Mouse (Mus musculus) mammary gland, adult 2 months (tissue): ENCODE measurements around the gene Olfr498. TPM values are rescaled to one million over a fixed set of nuclear protein-coding genes. Genes with fewer than 3 reads are reported as not detected.

Experiments
- polyA plus RNA-seq: library from polyadenylated mRNA; depleted of rRNA; stranded (reverse); fragments of >200 nt; gene quantifications from 2 replicates; pipeline ENCODE4 v1.2.3, GENCODE M21; 2012; ENCODE audit warnings: low replicate concordance; rRNA removed

Gene Olfr498
- not detected in 2 replicates for polyA plus RNA-seq

GRCm38 (mm10) chr7:108465026-108465425 is at the start of gene Olfr498:
Olfr498 (plus strand) TSS chr7:108465326.

GRCm38 (mm10) chr7:108420121-108420520 is 45.0 kb upstream of the Olfr498 start, which contains the start of gene Olfr497:
Olfr497 (plus strand) TSS chr7:108420421.

Other genes with a start within 250 kb of the Olfr498 start
- not detected in 2 replicates for gene Olfr488, start 207.0 kb upstream of the Olfr498 start, polyA plus RNA-seq
- not detected in 2 replicates for gene Olfr490, start 176.4 kb upstream of the Olfr498 start, polyA plus RNA-seq
- gene Olfr491, start 151.9 kb upstream of the Olfr498 start, polyA plus RNA-seq: not detected in 2 replicates
- gene Olfr492, start 141.7 kb upstream of the Olfr498 start, polyA plus RNA-seq: not detected in 2 replicates
- not detected in 2 replicates for gene Olfr493, start 118.3 kb upstream of the Olfr498 start, polyA plus RNA-seq
- gene Olfr494, start 100.0 kb upstream of the Olfr498 start, polyA plus RNA-seq: not detected in 2 replicates
- not detected in 2 replicates for gene Olfr495, start 72.2 kb upstream of the Olfr498 start, polyA plus RNA-seq
- gene Olfr497, start 44.9 kb upstream of the Olfr498 start, polyA plus RNA-seq: not detected in 2 replicates
- not detected in 2 replicates for gene Olfr502, start 59.7 kb downstream of the Olfr498 start, polyA plus RNA-seq
- gene Olfr503, start 79.2 kb downstream of the Olfr498 start, polyA plus RNA-seq: not detected in 2 replicates
- gene Olfr504, start 100.5 kb downstream of the Olfr498 start, polyA plus RNA-seq: not detected in 2 replicates
- not detected in 2 replicates for gene Olfr506, start 145.5 kb downstream of the Olfr498 start, polyA plus RNA-seq
- gene Olfr507, start 156.5 kb downstream of the Olfr498 start, polyA plus RNA-seq: not detected in 2 replicates
- not detected in 2 replicates for gene Olfr508, start 164.7 kb downstream of the Olfr498 start, polyA plus RNA-seq
- gene Olfr509, start 186.6 kb downstream of the Olfr498 start, polyA plus RNA-seq: not detected in 2 replicates
- not detected in 2 replicates for gene Olfr510, start 201.1 kb downstream of the Olfr498 start, polyA plus RNA-seq
- not detected in 2 replicates for gene Olfr512, start 248.0 kb downstream of the Olfr498 start, polyA plus RNA-seq